Mouse (Mus musculus): ENCODE results near the gene Nacad. TPM values are rescaled to one million over a fixed set of nuclear protein-coding genes. Genes with fewer than 3 reads are reported as not detected.

Gene Nacad
- polyA plus RNA-seq, 1 experiment from 2014 or later, result 28.4 TPM

- Histone ChIP-seq H3K4me2 (ENCODE audit: low read depth, low read length, severe bottlenecking) (no peak overlapping the region), H3K4me1 (replicated peaks; ENCODE audit: control insufficient read depth, insufficient read depth, low read length) (no peaks in the 10 kb centered on the region), H3K27me3 (ENCODE audit: control insufficient read depth, insufficient read depth, low read length) (no peaks in the 10 kb centered on the region), H3K27ac (ENCODE audit: low read depth, low read length) (no peak overlapping the region), H3K4me3 (ENCODE audit: low read depth, low read length) (no peak overlapping the region), H3K9me3 (ENCODE audit: control insufficient read depth, low read length) (no peaks in the 10 kb centered on the region), H3K9ac (ENCODE audit: low read length) (no peak overlapping the region), H3K36me3 (ENCODE audit: control insufficient read depth, insufficient read depth, low read length) (peaks cover 2% of the 10 kb centered on the region; the same call in 1 of the 2 replicates)
- 94% methylated on average over 2 of the region's 2 CpGs for WGBS
- DNase-seq (ENCODE audit: low spot score), result no peak
- no peak for ATAC-seq (replicated peaks; ENCODE audit: low FRiP score)
These were observed 24.3 kb downstream of the Nacad start for GRCm38 (mm10) chr11:6581560-6581959.

DNA sequence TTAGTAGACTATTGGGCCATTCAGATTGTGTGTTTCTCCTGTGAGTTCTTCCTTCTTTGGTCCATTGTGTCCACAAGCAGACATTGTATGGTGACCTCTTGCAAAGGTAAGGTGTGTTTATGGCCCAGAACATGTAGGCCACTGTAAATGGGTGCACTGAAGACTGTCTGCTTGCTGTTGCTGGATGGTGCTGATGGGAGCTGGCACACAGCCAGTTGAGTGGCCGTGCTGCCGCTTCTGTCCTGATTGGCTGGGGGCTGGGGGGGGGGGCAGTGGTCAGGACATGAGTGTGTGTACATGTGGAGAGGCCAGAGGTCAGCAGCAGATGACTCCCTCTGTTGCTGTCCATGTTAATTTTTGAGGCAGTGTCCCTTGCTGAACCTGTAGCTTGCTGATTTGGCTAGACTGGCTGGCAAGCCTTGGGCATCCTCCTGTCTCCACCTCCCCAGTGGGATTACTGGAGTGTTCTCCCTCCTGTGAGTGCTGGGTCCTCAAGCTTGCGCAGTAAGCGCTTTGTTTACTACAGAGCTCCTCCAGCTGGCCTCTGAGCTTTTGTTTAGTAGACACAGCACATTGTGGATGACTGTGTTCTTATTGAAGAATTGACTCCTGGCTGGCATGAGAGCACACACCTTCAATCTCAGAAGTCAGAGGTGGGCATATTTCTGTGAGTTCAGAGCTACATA lies 25.6 kb downstream of the Nacad start:
- H3K36me3 ChIP-seq (ENCODE audit: control insufficient read depth, insufficient read depth, low read length), result peaks cover 2% of the 10 kb centered on the region; the same call in 1 of the 2 replicates
- no peaks in the 10 kb centered on the region for H3K27me3 ChIP-seq (ENCODE audit: control insufficient read depth, insufficient read depth, low read length)
- DNase-seq (ENCODE audit: low spot score) (no peak), ATAC-seq (replicated peaks; ENCODE audit: low FRiP score) (no peak)
- H3K9me3 ChIP-seq (ENCODE audit: control insufficient read depth, low read length), result no peaks in the 10 kb centered on the region
- H3K9ac ChIP-seq (ENCODE audit: low read length), result no peak overlapping the region
- 85% methylated on average over 4 of the region's 4 CpGs for WGBS
- no peak overlapping the region; the same call in 1 of the 2 replicates for H3K27ac ChIP-seq (ENCODE audit: low read depth, low read length)
- no peak overlapping the region for H3K4me2 ChIP-seq (ENCODE audit: low read depth, low read length, severe bottlenecking)
- H3K4me1 ChIP-seq (replicated peaks; ENCODE audit: control insufficient read depth, insufficient read depth, low read length), result no peaks in the 10 kb centered on the region
- no peak overlapping the region for H3K4me3 ChIP-seq (ENCODE audit: low read depth, low read length)

GRCm38 (mm10) chr11:6579361-6579760 lies 26.5 kb downstream of the Nacad start:
- ATAC-seq (replicated peaks; ENCODE audit: low FRiP score), result no peak
- no peak overlapping the region for H3K4me2 ChIP-seq (ENCODE audit: low read depth, low read length, severe bottlenecking)
- DNase-seq (ENCODE audit: low spot score), result no peak
- H3K9me3 ChIP-seq (ENCODE audit: control insufficient read depth, low read length), result no peaks in the 10 kb centered on the region
- H3K4me3 ChIP-seq (ENCODE audit: low read depth, low read length), result no peak overlapping the region
- 91% methylated on average over 7 of the region's 7 CpGs for WGBS
- no peaks in the 10 kb centered on the region; the same call in 1 of the 2 replicates for H3K36me3 ChIP-seq (ENCODE audit: control insufficient read depth, insufficient read depth, low read length)
- H3K9ac ChIP-seq (ENCODE audit: low read length), result no peak overlapping the region
- H3K27me3 ChIP-seq (ENCODE audit: control insufficient read depth, insufficient read depth, low read length), result no peaks in the 10 kb centered on the region
- H3K4me1 ChIP-seq (replicated peaks; ENCODE audit: control insufficient read depth, insufficient read depth, low read length), result no peaks in the 10 kb centered on the region
- H3K27ac ChIP-seq (ENCODE audit: low read depth, low read length), result no peak overlapping the region

DNA sequence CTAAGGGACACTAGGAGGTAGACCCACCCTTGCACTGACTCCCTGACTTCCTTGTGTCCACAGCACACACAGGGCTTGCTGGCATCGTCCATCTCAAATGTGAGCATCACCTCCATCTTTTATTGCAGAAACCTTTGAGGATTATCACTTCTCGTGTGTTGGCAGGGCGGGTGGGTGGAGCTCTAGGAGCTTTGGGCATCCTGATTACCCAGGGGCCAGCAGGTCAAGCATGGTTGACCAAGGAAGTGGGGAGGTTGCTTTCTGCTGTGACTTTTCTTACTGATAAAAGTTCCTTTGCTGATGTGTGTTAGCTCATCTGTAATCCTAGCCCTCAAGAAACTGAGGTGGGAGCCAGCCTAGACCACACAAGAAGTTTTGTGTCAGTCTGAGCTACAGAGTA lies 29.7 kb downstream of the Nacad start:
- Histone ChIP-seq H3K36me3 (ENCODE audit: control insufficient read depth, insufficient read depth, low read length) (no peaks in the 10 kb centered on the region; the same call in 1 of the 2 replicates), H3K27ac (ENCODE audit: low read depth, low read length) (no peak overlapping the region), H3K4me1 (replicated peaks; ENCODE audit: control insufficient read depth, insufficient read depth, low read length) (no peaks in the 10 kb centered on the region), H3K4me2 (ENCODE audit: low read depth, low read length, severe bottlenecking) (no peak overlapping the region), H3K9me3 (ENCODE audit: control insufficient read depth, low read length) (no peaks in the 10 kb centered on the region), H3K9ac (ENCODE audit: low read length) (no peak overlapping the region), H3K4me3 (ENCODE audit: low read depth, low read length) (no peak overlapping the region), H3K27me3 (ENCODE audit: control insufficient read depth, insufficient read depth, low read length) (no peaks in the 10 kb centered on the region)
- ATAC-seq (replicated peaks; ENCODE audit: low FRiP score), result no peak
- WGBS, result 86% methylated on average over 3 of the region's 3 CpGs
- no peak for DNase-seq (ENCODE audit: low spot score)

DNA sequence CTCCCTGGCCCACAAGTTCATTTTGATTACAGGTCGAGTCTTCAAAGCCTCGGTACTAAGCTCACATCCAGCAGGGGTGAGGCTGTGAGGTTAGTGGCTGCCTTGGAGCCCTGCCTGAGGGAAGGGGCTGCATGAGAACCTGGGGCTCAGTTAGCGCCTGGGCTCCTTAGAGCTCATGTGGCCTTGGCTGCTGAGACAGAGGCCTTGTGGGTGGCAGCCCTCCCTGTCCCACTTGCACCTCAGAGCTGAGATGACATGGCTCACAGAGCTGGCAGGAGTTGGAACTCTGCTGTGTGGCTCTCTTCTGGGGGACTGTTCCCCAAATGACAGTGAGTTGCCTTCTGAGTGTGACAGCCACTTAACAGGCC lies 36.5 kb downstream of the Nacad start:
- ATAC-seq (replicated peaks; ENCODE audit: low FRiP score) (no peak), DNase-seq (ENCODE audit: low spot score) (no peak)
- no peaks in the 10 kb centered on the region for H3K36me3 ChIP-seq (ENCODE audit: control insufficient read depth, insufficient read depth, low read length)
- no peaks in the 10 kb centered on the region for H3K9me3 ChIP-seq (ENCODE audit: control insufficient read depth, low read length)
- H3K27me3 ChIP-seq (ENCODE audit: control insufficient read depth, insufficient read depth, low read length), result no peaks in the 10 kb centered on the region
- WGBS, result 50% methylated on average over 3 of the region's 3 CpGs
- no peak overlapping the region for H3K27ac ChIP-seq (ENCODE audit: low read depth, low read length)
- no peak overlapping the region for H3K9ac ChIP-seq (ENCODE audit: low read length)
- H3K4me1 ChIP-seq (replicated peaks; ENCODE audit: control insufficient read depth, insufficient read depth, low read length), result 0 out of 2 replicates have a peak, but pooled peaks cover 2% of the 10 kb centered on the region
- no peak overlapping the region for H3K4me2 ChIP-seq (ENCODE audit: low read depth, low read length, severe bottlenecking)
- no peak overlapping the region for H3K4me3 ChIP-seq (ENCODE audit: low read depth, low read length)

DNA sequence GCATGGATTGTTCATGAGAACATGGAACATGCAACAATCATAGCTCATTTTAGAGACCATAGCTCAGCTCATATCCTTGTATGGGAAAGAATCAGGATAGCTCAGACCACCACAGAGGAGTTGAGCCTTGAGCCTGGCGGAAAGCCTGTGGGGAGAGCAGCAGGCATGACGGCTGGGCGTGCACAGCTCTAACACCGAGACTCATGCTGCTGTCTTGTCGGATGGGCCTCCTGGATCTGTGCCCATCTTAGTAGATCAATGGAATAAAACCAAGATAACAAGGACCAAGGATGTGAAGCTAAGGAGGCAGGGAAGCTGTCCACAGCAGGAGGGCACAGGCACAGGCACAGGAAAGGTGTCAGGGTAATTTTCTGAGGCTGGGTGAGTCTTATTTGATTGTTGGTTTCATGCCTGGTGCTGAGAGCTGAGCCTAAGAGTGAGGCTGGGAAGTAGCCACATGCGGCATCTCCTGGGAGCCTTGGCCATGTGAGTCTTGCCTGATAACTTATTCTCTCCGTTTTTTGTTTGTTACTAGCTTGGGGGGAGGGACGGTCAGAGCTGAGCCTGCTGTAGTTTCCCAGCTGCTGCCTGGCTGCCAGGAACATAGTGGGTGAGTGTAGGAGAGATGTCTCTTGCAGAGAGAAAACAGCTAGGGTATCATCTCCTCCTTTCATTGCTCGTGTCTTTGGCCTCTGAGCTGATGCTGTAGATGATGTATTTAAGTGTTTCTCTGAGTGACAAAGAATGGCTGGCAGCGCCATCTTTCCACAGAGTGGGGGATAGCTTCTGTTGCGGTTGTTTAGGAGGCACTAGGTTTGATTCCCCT lies 37.1 kb downstream of the Nacad start:
- H3K4me2 ChIP-seq (ENCODE audit: low read depth, low read length, severe bottlenecking), result no peak overlapping the region
- no peaks in the 10 kb centered on the region for H3K27me3 ChIP-seq (ENCODE audit: control insufficient read depth, insufficient read depth, low read length)
- H3K27ac ChIP-seq (ENCODE audit: low read depth, low read length), result no peak overlapping the region
- H3K4me3 ChIP-seq (ENCODE audit: low read depth, low read length), result no peak overlapping the region
- 0 out of 2 replicates have a peak, but pooled peaks cover 2% of the 10 kb centered on the region for H3K4me1 ChIP-seq (replicated peaks; ENCODE audit: control insufficient read depth, insufficient read depth, low read length)
- no peak for ATAC-seq (replicated peaks; ENCODE audit: low FRiP score)
- 72% methylated on average over 11 of the region's 11 CpGs for WGBS
- H3K36me3 ChIP-seq (ENCODE audit: control insufficient read depth, insufficient read depth, low read length), result no peaks in the 10 kb centered on the region
- no peak for DNase-seq (ENCODE audit: low spot score)
- no peak overlapping the region for H3K9ac ChIP-seq (ENCODE audit: low read length)
- H3K9me3 ChIP-seq (ENCODE audit: control insufficient read depth, low read length), result no peaks in the 10 kb centered on the region

DNA sequence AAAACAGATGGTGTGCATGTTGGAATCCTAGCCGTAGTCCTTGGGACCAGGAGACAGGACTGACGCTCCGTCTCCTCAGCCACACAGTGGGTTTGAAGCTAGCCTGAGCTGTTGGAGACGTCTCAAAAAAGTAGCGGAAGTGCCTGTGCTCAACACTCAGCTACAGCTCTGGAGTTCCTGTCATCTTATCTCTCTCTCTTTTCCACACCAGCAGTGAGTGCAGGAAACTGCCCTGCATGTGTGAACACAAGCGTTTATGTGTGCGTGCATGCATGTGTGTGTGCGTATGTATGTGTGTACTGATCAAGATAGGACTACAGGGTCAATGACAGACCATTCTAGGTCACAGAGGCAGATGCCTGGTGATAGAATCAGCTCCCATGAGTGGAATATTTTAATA lies 37.9 kb downstream of the Nacad start:
- no peaks in the 10 kb centered on the region for H3K36me3 ChIP-seq (ENCODE audit: control insufficient read depth, insufficient read depth, low read length)
- H3K9ac ChIP-seq (ENCODE audit: low read length), result no peak overlapping the region
- DNase-seq (ENCODE audit: low spot score), result no peak
- H3K4me1 ChIP-seq (replicated peaks; ENCODE audit: control insufficient read depth, insufficient read depth, low read length), result 0 out of 2 replicates have a peak, but pooled peaks cover 2% of the 10 kb centered on the region
- ATAC-seq (replicated peaks; ENCODE audit: low FRiP score), result no peak
- H3K27ac ChIP-seq (ENCODE audit: low read depth, low read length), result no peak overlapping the region
- H3K27me3 ChIP-seq (ENCODE audit: control insufficient read depth, insufficient read depth, low read length), result no peaks in the 10 kb centered on the region
- no peak overlapping the region for H3K4me3 ChIP-seq (ENCODE audit: low read depth, low read length)
- H3K4me2 ChIP-seq (ENCODE audit: low read depth, low read length, severe bottlenecking), result no peak overlapping the region
- no peaks in the 10 kb centered on the region for H3K9me3 ChIP-seq (ENCODE audit: control insufficient read depth, low read length)
- 86% methylated on average over 8 of the region's 8 CpGs for WGBS

- DNase-seq (ENCODE audit: low spot score) (no peak), ATAC-seq (replicated peaks; ENCODE audit: low FRiP score) (no peak)
- H3K27ac ChIP-seq (ENCODE audit: low read depth, low read length), result no peak overlapping the region
- WGBS, result 91% methylated on average over 4 of the region's 4 CpGs
- H3K9me3 ChIP-seq (ENCODE audit: control insufficient read depth, low read length), result no peaks in the 10 kb centered on the region
- 0 out of 2 replicates have a peak, but pooled peaks cover 2% of the 10 kb centered on the region for H3K4me1 ChIP-seq (replicated peaks; ENCODE audit: control insufficient read depth, insufficient read depth, low read length)
- H3K9ac ChIP-seq (ENCODE audit: low read length), result no peak overlapping the region
- no peak overlapping the region for H3K4me2 ChIP-seq (ENCODE audit: low read depth, low read length, severe bottlenecking)
- no peak overlapping the region for H3K4me3 ChIP-seq (ENCODE audit: low read depth, low read length)
- no peaks in the 10 kb centered on the region for H3K27me3 ChIP-seq (ENCODE audit: control insufficient read depth, insufficient read depth, low read length)
- no peaks in the 10 kb centered on the region for H3K36me3 ChIP-seq (ENCODE audit: control insufficient read depth, insufficient read depth, low read length)
These were observed 39.4 kb downstream of the Nacad start for GRCm38 (mm10) chr11:6566496-6566895.

Measured in forebrain, embryonic 11.5 days (tissue).